Comparison of ENCODE assay signal across 25 mouse cellular contexts in genomic region chr15:27987979-27988378, GRCm38 (mm10). TPM values are rescaled to one million over a fixed set of nuclear protein-coding genes. Genes with fewer than 3 reads are reported as not detected.
DNase-seq lines count a peak whose midpoint lies in the region; ATAC-seq and TF ChIP-seq lines count a peak whose summit lies in the region.
"Had no signal": no experiment of that assay in that cellular context is flagged by ENCODE, and none has a peak within 500 bp of the region (broad histone marks: within the 10 kb centered on the region; RNA-seq: fewer than 3 reads in every experiment).

No protein-coding gene starts in this region.

- no peak overlapping the region for H3K4me2 ChIP-seq in liver, embryonic 11.5 days
- H3K4me2 ChIP-seq in midbrain, embryonic 15.5 days: no peak overlapping the region
- H3K4me2 ChIP-seq in midbrain, embryonic 16.5 days (ENCODE audit: low read length): no peak overlapping the region
- H3K4me2 ChIP-seq in liver, embryonic 14.5 days (ENCODE audit: low read depth): no peak overlapping the region
- H3K4me2 ChIP-seq: forebrain, embryonic 12.5 days had no signal

- no peak overlapping the region for H3K4me3 ChIP-seq in liver, embryonic 11.5 days (ENCODE audit: low read depth, low read length)
- no peak overlapping the region for H3K4me3 ChIP-seq in midbrain, embryonic 15.5 days
- H3K4me3 ChIP-seq in midbrain, embryonic 16.5 days (ENCODE audit: low read depth, low read length): no peak overlapping the region
- H3K4me3 ChIP-seq in liver, embryonic 14.5 days (ENCODE audit: insufficient read depth in 1 of 2, low read depth in 2 of 2, low read length in 2 of 2): no peak overlapping the region
- H3K4me3 ChIP-seq: erythroblast, embryonic 14.5 days; forebrain, embryonic 12.5 days; layer of hippocampus, adult 2 months had no signal

- H3K27me3 ChIP-seq in liver, embryonic 11.5 days (replicated peaks; ENCODE audit: control insufficient read depth, insufficient read depth, low read length): no peaks in the 10 kb centered on the region
- H3K27me3 ChIP-seq in midbrain, embryonic 15.5 days (replicated peaks): no peaks in the 10 kb centered on the region
- H3K27me3 ChIP-seq in midbrain, embryonic 16.5 days (ENCODE audit: control insufficient read depth, insufficient read depth, low read depth, low read length): no peaks in the 10 kb centered on the region
- H3K27me3 ChIP-seq in liver, embryonic 14.5 days (ENCODE audit: control insufficient read depth, insufficient read depth, low read length): no peaks in the 10 kb centered on the region
- H3K27me3 ChIP-seq: forebrain, embryonic 12.5 days had no signal

- no peaks in the 10 kb centered on the region for H3K36me3 ChIP-seq in liver, embryonic 11.5 days (ENCODE audit: control insufficient read depth, insufficient read depth, low read length)
- H3K36me3 ChIP-seq in midbrain, embryonic 15.5 days (replicated peaks): no peaks in the 10 kb centered on the region
- H3K36me3 ChIP-seq in midbrain, embryonic 16.5 days (ENCODE audit: control insufficient read depth, insufficient read depth, low read length): no peaks in the 10 kb centered on the region
- no peaks in the 10 kb centered on the region for H3K36me3 ChIP-seq in liver, embryonic 14.5 days (replicated peaks; ENCODE audit: control insufficient read depth, insufficient read depth, low read depth)
- H3K36me3 ChIP-seq: forebrain, embryonic 12.5 days had no signal

- WGBS in liver, embryonic 11.5 days: 30% methylated on average over 7 of the region's 7 CpGs
- WGBS in midbrain, embryonic 15.5 days: 60% methylated on average over 7 of the region's 7 CpGs
- 48% methylated on average over 7 of the region's 7 CpGs for WGBS in midbrain, embryonic 16.5 days
- 13% methylated on average over 7 of the region's 7 CpGs for WGBS in liver, embryonic 14.5 days (ENCODE audit: insufficient replicate concordance)

- peak; percentile 79 for ATAC-seq in liver, embryonic 11.5 days (replicated peaks; ENCODE audit: low FRiP score)
- 0 out of 2 replicates have a peak, but pooled peaks have one; percentile 1 for ATAC-seq in midbrain, embryonic 15.5 days (replicated peaks)
- ATAC-seq in midbrain, embryonic 16.5 days: no peak
- peak; percentile 43; the same call in 1 of the 2 replicates for ATAC-seq in liver, embryonic 14.5 days (ENCODE audit: insufficient read depth)
- ATAC-seq: CD4-positive, CD25-positive, alpha-beta regulatory T cell, adult 4 months; forebrain, postnatal 0 days; hindbrain, embryonic 16.5 days had no signal

- no peak overlapping the region for H3K27ac ChIP-seq in liver, embryonic 11.5 days (ENCODE audit: low read depth, low read length)
- H3K27ac ChIP-seq in midbrain, embryonic 15.5 days: no peak overlapping the region
- no peak overlapping the region for H3K27ac ChIP-seq in midbrain, embryonic 16.5 days (ENCODE audit: low read length)
- H3K27ac ChIP-seq in liver, embryonic 14.5 days: no peak overlapping the region
- H3K27ac ChIP-seq: forebrain, embryonic 12.5 days; layer of hippocampus, adult 2 months had no signal

- TF ChIP-seq CTCF in liver, embryonic 14.5 days (IDR thresholded peaks at IDR 0.05; ENCODE audit: low read depth): no peak

- intact Hi-C loops in heart, postnatal 36 days (cut with DNase I): loop anchor here (10.0 kb wide), 1 partner anchor 847 kb away; no protein-coding TSS in a partner anchor

- no peaks in the 10 kb centered on the region for H3K9me3 ChIP-seq in liver, embryonic 11.5 days (ENCODE audit: control insufficient read depth, low read length)
- H3K9me3 ChIP-seq in midbrain, embryonic 15.5 days: no peaks in the 10 kb centered on the region
- no peaks in the 10 kb centered on the region for H3K9me3 ChIP-seq in midbrain, embryonic 16.5 days (replicated peaks; ENCODE audit: control insufficient read depth, low read length, poor library complexity, severe bottlenecking)
- H3K9me3 ChIP-seq in liver, embryonic 14.5 days (ENCODE audit: control insufficient read depth, low read length): no peaks in the 10 kb centered on the region
- H3K9me3 ChIP-seq: forebrain, embryonic 12.5 days had no signal

- peaks cover 24% of the 10 kb centered on the region for H3K4me1 ChIP-seq in liver, embryonic 11.5 days (replicated peaks; ENCODE audit: control insufficient read depth, insufficient read depth, low read length)
- peaks cover 27% of the 10 kb centered on the region for H3K4me1 ChIP-seq in midbrain, embryonic 15.5 days
- H3K4me1 ChIP-seq in midbrain, embryonic 16.5 days (ENCODE audit: control insufficient read depth, insufficient read depth, low read length): peaks cover 28% of the 10 kb centered on the region
- H3K4me1 ChIP-seq in liver, embryonic 14.5 days (replicated peaks; ENCODE audit: control insufficient read depth in 2 of 2, insufficient read depth in 2 of 2, low read length in 1 of 2): peaks cover 0 to 14% of the 10 kb centered on the region in 2 experiments; a peak in 2 of 4 replicates

- no peak for DNase-seq in liver, embryonic 11.5 days (ENCODE audit: low spot score)
- DNase-seq in liver: no peak
- DNase-seq in liver, embryonic 14.5 days (ENCODE audit: low read depth in 3 of 3, low spot score in 3 of 3): no peak
- DNase-seq in heart, postnatal 36 days: no peak
- no peak for DNase-seq in lung, postnatal 10 days
- DNase-seq: adrenal gland, postnatal 14 days; cerebellum, adult 18-20 months; cerebellum, postnatal 10 days; forebrain, postnatal 0 days; gastrocnemius, postnatal 14 days; heart, postnatal 14 days; kidney, adult 18-20 months; kidney, postnatal 36 days; lung, adult 2 months; lung, postnatal 14 days; right cerebral cortex, adult 18-20 months; spleen, adult 18-20 months; thymus, postnatal 14 days had no signal

- TF ChIP-seq EP300 in liver, embryonic 14.5 days (IDR thresholded peaks at IDR 0.05; ENCODE audit: low read depth): peak; percentile 24; the same call in 1 of the 2 replicates

- no peak overlapping the region for H3K9ac ChIP-seq in liver, embryonic 11.5 days (ENCODE audit: low read depth, low read length)
- H3K9ac ChIP-seq in midbrain, embryonic 15.5 days: no peak overlapping the region
- no peak overlapping the region for H3K9ac ChIP-seq in midbrain, embryonic 16.5 days (ENCODE audit: low read depth, low read length)
- no peak overlapping the region for H3K9ac ChIP-seq in liver, embryonic 14.5 days (replicated peaks)
- H3K9ac ChIP-seq: forebrain, embryonic 12.5 days; forebrain, postnatal 0 days had no signal

RNA-seq across cellular contexts. Expression of gene Trio, which starts 37.7 kb away (rescaled TPM):
- 9.4 and 14.0 TPM in 2 replicates for polyA plus RNA-seq in liver, embryonic 11.5 days (2014; fragmentation: Nextera tagmentation; extraction: Ambion mirVana)
- polyA plus RNA-seq in midbrain, embryonic 15.5 days (2015; fragmentation: Nextera tagmentation; extraction: Ambion mirVana): 40.4 and 42.9 TPM in 2 replicates
- polyA plus RNA-seq in midbrain, embryonic 16.5 days (2015; fragmentation: Nextera tagmentation; extraction: Ambion mirVana): 37.5 and 45.9 TPM in 2 replicates
- 4.9 and 6.0 TPM in 2 replicates for polyA plus RNA-seq in liver, embryonic 14.5 days (2012; rRNA removed)
- polyA plus RNA-seq in liver, embryonic 14.5 days (2014; fragmentation: Nextera tagmentation; extraction: Ambion mirVana): 2.6 and 2.7 TPM in 2 replicates
- 10 to 100 TPM; 34.6 to 39.9 TPM for total RNA-seq in heart, postnatal 36 days (2021)
